Mouse (Mus musculus) G1E (cell line): ENCODE data around the gene D17Wsu92e. TPM values are rescaled to one million over a fixed set of nuclear protein-coding genes. Genes with fewer than 3 reads are reported as not detected.

ENCODE experiments used
- ATAC-seq: 2 replicates; pipeline ENCODE4 v1.8.0; 2016; ENCODE audit warnings: mild to moderate bottlenecking; ENCODE audit not compliant: insufficient number of reproducible peaks, poor library complexity, low FRiP score, severe bottlenecking; ENCODE audit errors: extremely low read depth
- DNase-seq: peaks from one replicate; pipeline ENCODE4 v3.0.0; 2012; ENCODE audit warnings: low spot score
- H3K27me3 ChIP-seq: 2 replicates; pipeline ENCODE4 v1.6.1; 2012; ENCODE audit warnings: mild to moderate bottlenecking, low read length, inconsistent platforms; ENCODE audit not compliant: insufficient read depth
- H3K36me3 ChIP-seq: replicated peaks from 2 replicates; pipeline ENCODE3; 2012; ENCODE audit warnings: mild to moderate bottlenecking, inconsistent platforms
- H3K4me1 ChIP-seq: 2 replicates; pipeline ENCODE4 v1.6.1; 2012; ENCODE audit warnings: low read depth, low read length, inconsistent platforms, mixed read lengths; ENCODE audit not compliant: insufficient read depth
- H3K4me3 ChIP-seq: 2 replicates; pipeline ENCODE4 v1.5.1; 2012; ENCODE audit warnings: low read depth, mild to moderate bottlenecking, inconsistent platforms, low read length, moderate library complexity, mixed read lengths
- H3K9me3 ChIP-seq: replicated peaks from 2 replicates; pipeline ENCODE4 v1.6.1; 2012; ENCODE audit warnings: inconsistent platforms
- CTCF ChIP-seq: IDR thresholded peaks from 2 replicates; pipeline ENCODE4 v1.5.1; 2012; ENCODE audit warnings: low read depth, low read length, inconsistent platforms, mixed read lengths
- GATA1 ChIP-seq: IDR thresholded peaks from 2 replicates; pipeline ENCODE4 v1.6.1; 2012; ENCODE audit warnings: borderline replicate concordance, low read length, inconsistent platforms, mixed read lengths
- GATA2 ChIP-seq: IDR thresholded peaks from 2 replicates; pipeline ENCODE4 v1.6.1; 2012; ENCODE audit warnings: low read depth, low read length, inconsistent platforms, borderline replicate concordance
- POLR2AphosphoS5 ChIP-seq: IDR thresholded peaks from 2 replicates; pipeline ENCODE4 v1.6.1; 2012; ENCODE audit warnings: low read depth, low read length, inconsistent platforms; ENCODE audit not compliant: insufficient replicate concordance
- TAL1 ChIP-seq: conservative IDR thresholded peaks from 2 replicates; pipeline ENCODE4 v1.6.1; 2012; ENCODE audit warnings: low read depth, low read length, inconsistent platforms, mixed read lengths
- polyA plus RNA-seq: library from polyadenylated mRNA; stranded (reverse); fragments of >175 nt; gene quantifications from 2 replicates; pipeline ENCODE4 v1.2.3, GENCODE M21; 2012
- total RNA-seq, 2 experiments: library from RNA; stranded (forward) in 1 of 2; stranded (reverse) in 1 of 2; fragments of 200-1000 nt in 1 of 2; fragments of >200 nt in 1 of 2; fragmentation: Nextera tagmentation in 1 of 2; gene quantifications; 2 replicates each; pipeline ENCODE4 v1.2.3; 2014 to 2017

D17Wsu92e gene
- total and polyA plus RNA-seq, 3 experiments = 60.2 to 84.4 (median 65.3) TPM

DNA sequence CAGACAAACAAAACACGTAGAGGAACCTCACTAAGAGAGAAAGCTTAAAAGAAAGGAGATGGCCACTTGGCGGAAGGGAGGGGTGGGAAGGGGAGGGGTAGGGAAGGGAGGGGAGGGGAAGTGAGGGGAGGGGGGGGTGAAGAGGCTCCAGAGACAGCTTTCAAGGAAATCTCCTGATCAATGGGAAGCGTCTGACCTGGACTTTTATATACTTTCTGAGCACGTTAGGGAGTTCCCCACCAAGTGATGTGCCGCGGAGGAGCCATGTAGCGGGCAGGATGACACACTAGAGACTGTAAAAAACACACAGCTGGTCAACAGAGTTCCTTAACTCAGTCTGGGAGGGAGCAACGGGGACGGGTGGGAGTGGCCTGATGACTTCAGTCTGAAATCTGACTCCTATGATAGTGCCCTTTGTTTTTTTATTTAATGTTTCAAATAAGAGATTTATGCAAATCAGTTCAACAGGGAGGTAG is 6.5 kb upstream of the D17Wsu92e start:
- no peak overlapping the region; the same call in 1 of the 2 replicates for H3K4me3 ChIP-seq
- DNase-seq = peak; percentile 14
- ATAC-seq = no peak

DNA sequence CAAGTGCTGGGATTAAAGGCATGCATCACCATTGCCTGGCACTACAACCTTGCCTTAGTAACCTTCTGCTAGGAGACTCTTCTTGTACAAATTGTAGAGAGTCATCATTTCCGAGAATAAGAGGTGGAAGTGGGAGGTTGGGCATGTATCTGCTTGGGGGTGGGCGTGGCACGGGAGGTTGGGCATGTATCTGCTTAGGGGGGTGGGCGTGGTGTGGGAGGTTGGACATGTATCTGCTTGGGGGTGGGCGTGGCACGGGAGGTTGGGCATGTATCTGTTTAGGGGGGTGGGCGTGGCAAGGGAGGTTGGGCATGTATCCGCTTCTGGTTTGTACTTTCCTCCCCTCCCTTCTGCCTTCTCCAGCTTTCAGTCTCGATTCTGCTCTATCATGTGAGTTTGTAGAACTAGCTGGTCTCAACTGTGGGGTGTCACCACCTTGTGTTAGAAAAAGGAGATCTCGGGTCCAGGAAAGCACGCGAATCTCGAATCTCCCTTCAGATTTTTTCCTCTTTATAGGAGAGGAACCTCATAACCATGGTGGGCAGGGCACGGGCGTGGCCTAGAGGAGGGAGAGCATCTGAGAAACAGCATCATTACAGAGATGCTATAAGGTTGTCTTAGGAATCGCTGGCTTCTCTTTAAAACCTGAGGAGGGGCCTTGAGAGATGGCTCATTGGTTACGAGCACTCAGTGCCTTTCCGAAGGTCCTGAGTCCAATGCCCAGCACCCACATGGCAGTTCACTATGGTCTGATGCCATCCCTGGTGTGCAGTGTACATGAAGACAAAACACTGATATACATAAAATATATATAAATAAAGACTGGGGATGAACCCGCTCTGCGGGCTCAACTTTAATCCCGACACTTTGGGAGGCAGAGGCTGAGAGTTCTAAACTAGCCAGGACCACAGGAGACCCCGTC is 5.8 kb upstream of the D17Wsu92e start:
- peak overlapping the region; percentile 65 for H3K4me3 ChIP-seq
- ATAC-seq (peak; percentile 72), DNase-seq (peak; percentile 22)
- H3K9me3 ChIP-seq = no peaks in the 10 kb centered on the region
- TF ChIP-seq POLR2AphosphoS5 (no peak), CTCF (no peak), GATA2 (no peak), GATA1 (no peak), TAL1 (no peak)
- no peaks in the 10 kb centered on the region for H3K36me3 ChIP-seq
- peaks cover 10% of the 10 kb centered on the region for H3K27me3 ChIP-seq
- peaks cover 44% of the 10 kb centered on the region for H3K4me1 ChIP-seq

More for the DNA sequence above, 6.5 kb upstream of the D17Wsu92e start:
- H3K36me3 ChIP-seq = no peaks in the 10 kb centered on the region
- H3K9me3 ChIP-seq = no peaks in the 10 kb centered on the region
- peaks cover 37% of the 10 kb centered on the region for H3K4me1 ChIP-seq
- no peak for TF ChIP-seq GATA1
- TF ChIP-seq CTCF = no peak
- peaks cover 13% of the 10 kb centered on the region for H3K27me3 ChIP-seq

DNA sequence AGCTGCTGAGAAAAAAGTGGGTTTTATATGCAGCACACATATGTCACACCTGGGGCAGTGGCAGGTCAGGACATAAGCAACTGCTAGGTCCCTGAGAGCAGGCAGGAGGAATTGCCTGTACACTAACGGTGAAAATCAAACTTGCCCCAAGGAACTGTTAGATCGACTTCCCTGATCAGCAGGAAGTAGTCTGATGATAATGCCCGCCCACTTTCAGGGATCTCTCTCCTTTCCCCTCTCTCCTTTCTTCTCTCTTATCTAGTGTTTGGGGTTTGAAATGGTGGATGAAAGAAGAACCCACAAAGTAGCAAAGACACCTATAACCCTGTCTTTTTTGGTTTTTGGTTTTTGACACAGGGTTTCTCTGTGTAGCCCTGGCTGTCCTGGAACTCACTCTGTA is 5.1 kb upstream of the D17Wsu92e start:
- Histone ChIP-seq H3K27me3 (peaks cover 10% of the 10 kb centered on the region), H3K4me3 (peak overlapping the region; percentile 65; the same call in 1 of the 2 replicates), H3K36me3 (no peaks in the 10 kb centered on the region), H3K9me3 (no peaks in the 10 kb centered on the region), H3K4me1 (peaks cover 49% of the 10 kb centered on the region)
- no peak for DNase-seq
- TF ChIP-seq TAL1 = no peak
- no peak for TF ChIP-seq GATA1
- ATAC-seq = no peak

DNA sequence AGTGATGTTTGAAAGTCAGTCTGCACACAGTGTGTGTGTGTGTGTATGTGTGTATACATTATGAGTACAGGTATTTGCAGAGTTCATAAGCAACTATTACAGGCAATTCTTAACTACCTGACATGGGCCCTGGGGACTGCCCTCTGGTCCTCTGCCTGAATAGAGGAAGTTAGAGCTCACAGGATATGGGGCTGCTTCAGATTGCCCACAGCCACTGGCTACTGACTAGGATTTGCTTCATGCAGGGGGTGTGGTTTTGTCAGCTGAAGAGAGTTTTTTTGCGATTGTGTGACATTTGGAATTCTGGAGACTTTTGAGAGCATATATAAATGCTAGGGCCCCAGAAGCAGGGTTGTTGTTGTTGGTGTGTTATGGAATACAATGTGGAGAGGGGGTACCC is 4.5 kb upstream of the D17Wsu92e start:
- ATAC-seq (no peak), DNase-seq (no peak)
- Histone ChIP-seq H3K36me3 (no peaks in the 10 kb centered on the region), H3K9me3 (no peaks in the 10 kb centered on the region), H3K4me3 (peak overlapping the region; percentile 65; the same call in 1 of the 2 replicates), H3K27me3 (peaks cover 10% of the 10 kb centered on the region), H3K4me1 (peaks cover 49% of the 10 kb centered on the region)
- TF ChIP-seq GATA2 (no peak), POLR2AphosphoS5 (no peak), TAL1 (no peak), GATA1 (no peak)

DNA sequence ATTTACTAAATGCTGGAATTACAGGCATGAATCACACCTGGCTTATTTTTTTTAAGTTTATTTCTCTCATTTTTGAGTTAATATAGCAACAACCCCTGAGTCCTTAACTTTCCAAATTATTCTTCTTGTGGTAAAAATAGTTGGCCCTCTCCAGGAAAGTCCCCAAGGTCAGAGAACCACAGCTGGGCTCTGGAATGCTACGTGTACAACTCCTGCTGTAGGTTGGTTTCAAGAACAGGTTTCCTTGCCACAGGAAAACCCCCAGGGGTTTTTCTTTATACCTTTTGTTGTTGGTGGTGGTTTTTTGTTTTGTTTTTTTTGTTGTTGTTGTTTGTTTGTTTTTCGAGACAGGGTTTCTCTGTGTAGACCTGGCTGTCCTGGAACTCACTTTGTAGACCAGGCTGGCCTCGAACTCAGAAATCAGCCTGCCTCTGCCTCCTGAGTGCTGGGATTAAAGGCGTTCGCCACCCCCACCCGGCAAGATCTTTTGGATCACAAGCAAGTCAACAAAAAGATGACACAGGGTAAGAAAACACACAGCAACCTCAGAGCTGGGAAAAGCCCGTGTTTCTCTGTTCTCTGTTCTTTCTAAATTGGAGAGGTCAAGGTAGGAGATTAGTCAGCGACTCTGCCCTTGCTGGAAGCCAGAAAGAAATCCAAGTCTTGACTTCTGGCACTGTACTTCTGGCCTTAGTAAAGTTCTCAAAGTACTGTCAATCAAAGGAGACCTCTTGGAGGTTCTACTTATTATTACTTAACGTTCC is 2.9 kb upstream of the D17Wsu92e start:
- ATAC-seq (no peak), DNase-seq (no peak)
- no peaks in the 10 kb centered on the region for H3K27me3 ChIP-seq
- peaks cover 58% of the 10 kb centered on the region for H3K4me1 ChIP-seq
- H3K4me3 ChIP-seq = no peak overlapping the region
- H3K36me3 ChIP-seq = peaks cover 2% of the 10 kb centered on the region
- TF ChIP-seq GATA2 (no peak), CTCF (no peak), TAL1 (no peak), GATA1 (no peak), POLR2AphosphoS5 (no peak)
- H3K9me3 ChIP-seq = no peaks in the 10 kb centered on the region

DNA sequence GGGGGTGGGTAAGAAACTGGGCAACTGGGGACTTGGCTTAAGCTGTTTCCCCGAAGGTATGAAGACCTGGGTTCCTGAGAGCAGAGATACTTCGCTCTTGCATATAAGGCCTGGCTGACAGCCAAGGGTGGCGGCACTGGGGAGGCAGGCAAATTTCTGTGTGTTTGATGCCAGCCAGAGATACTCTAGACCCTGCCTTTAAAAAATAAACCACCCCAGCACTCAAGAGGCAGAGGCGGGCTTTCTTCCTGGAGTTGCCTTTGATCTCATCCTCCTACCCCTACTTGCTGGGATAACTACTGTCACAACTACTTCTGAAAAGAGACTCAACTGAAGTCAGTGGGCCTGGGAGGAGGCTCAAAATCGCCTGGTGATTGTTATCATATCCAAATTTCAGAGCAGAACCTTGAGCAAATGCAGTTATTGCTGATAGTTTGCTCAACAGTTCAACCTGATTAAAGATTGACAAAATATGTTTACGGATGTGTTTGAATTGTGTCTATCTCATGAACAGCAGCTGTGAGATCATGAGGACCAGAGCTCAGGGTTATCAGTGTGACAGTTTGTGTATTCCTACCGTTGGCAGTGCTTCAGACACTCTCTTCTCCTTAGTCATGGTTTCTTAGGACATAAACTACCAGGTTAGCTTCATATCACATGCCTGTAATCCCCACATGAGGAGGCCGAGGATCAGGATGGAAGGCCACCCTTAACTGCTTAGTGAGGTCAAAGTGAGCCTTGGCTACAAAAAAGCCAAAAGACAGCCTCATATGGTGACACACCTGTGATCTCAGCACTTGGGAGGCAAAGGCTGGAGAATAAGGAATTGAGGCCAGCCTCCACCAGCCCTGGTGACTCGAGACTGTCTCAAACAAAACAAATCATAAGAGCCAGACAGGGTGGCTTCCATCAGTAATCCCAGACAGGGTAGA is 1.2 kb upstream of the D17Wsu92e start:
- Histone ChIP-seq H3K4me1 (peaks cover 61% of the 10 kb centered on the region), H3K4me3 (peak overlapping the region; percentile 97; the same call in 1 of the 2 replicates)
- DNase-seq = no peak

More for the DNA sequence above, 1.2 kb upstream of the D17Wsu92e start:
- no peak for ATAC-seq
- no peak for TF ChIP-seq POLR2AphosphoS5
- no peak for TF ChIP-seq GATA1
- no peak for TF ChIP-seq GATA2
- peak; percentile 20; the same call in 1 of the 2 replicates for TF ChIP-seq TAL1
- no peak for TF ChIP-seq CTCF
- Histone ChIP-seq H3K9me3 (no peaks in the 10 kb centered on the region), H3K36me3 (peaks cover 16% of the 10 kb centered on the region), H3K27me3 (no peaks in the 10 kb centered on the region)
